9 mouse cellular contexts compared by ENCODE assay signal in genomic region chr4:135397991-135398390, GRCm38 (mm10). TPM values are rescaled to one million over a fixed set of nuclear protein-coding genes. Genes with fewer than 3 reads are reported as not detected.
DNase-seq lines count a peak whose midpoint lies in the region; ATAC-seq and TF ChIP-seq lines count a peak whose summit lies in the region.
"Had no signal": no experiment of that assay in that cellular context is flagged by ENCODE, and none has a peak within 500 bp of the region (broad histone marks: within the 10 kb centered on the region; RNA-seq: fewer than 3 reads in every experiment).

TSS of gene Ncmap (minus strand) at chr4:135398227.

- peak within 1 kb of the TSS; percentile 59 for H3K9ac ChIP-seq in heart, embryonic 14.5 days (ENCODE audit: low read length)
- peak within 1 kb of the TSS; percentile 6; the same call in 1 of the 2 replicates for H3K9ac ChIP-seq in ES-E14 (ENCODE audit: insufficient read depth, low read depth, low read length, poor library complexity, severe bottlenecking)
- H3K9ac ChIP-seq in hindbrain, embryonic 12.5 days = peak within 1 kb of the TSS; percentile 44

- no peak for ATAC-seq in heart, embryonic 14.5 days (ENCODE audit: insufficient number of reproducible peaks, insufficient read depth, low FRiP score, low read depth)
- no peak for ATAC-seq in hindbrain, embryonic 12.5 days (ENCODE audit: low FRiP score)

- H3K4me3 ChIP-seq in heart, embryonic 14.5 days (ENCODE audit: control insufficient read depth in 1 of 2, insufficient read depth in 1 of 2, low read depth in 1 of 2, low read length in 2 of 2) = peak within 1 kb of the TSS; percentile 39 to 46
- peak within 1 kb of the TSS; percentile 44 to 50 for H3K4me3 ChIP-seq in ES-E14 (ENCODE audit: insufficient read depth in 1 of 2, low read depth in 1 of 2, low read length in 2 of 2, poor library complexity in 1 of 2, severe bottlenecking in 1 of 2)
- peak within 1 kb of the TSS; percentile 38 for H3K4me3 ChIP-seq in hindbrain, embryonic 12.5 days
- H3K4me3 ChIP-seq in midbrain, embryonic 10.5 days = peak within 1 kb of the TSS; percentile 53

- H3K27me3 ChIP-seq in heart, embryonic 14.5 days (ENCODE audit: control insufficient read depth, insufficient read depth, low read length) = peaks cover 43% of the 10 kb centered on the region
- peaks cover 57% of the 10 kb centered on the region for H3K27me3 ChIP-seq in hindbrain, embryonic 12.5 days
- peaks cover 64% of the 10 kb centered on the region for H3K27me3 ChIP-seq in midbrain, embryonic 10.5 days (ENCODE audit: low read depth, poor library complexity, severe bottlenecking)

- 1% methylated on average over 29 of the region's 29 CpGs for WGBS in heart, embryonic 14.5 days
- WGBS in hindbrain, embryonic 12.5 days = 2% methylated on average over 29 of the region's 29 CpGs
- under 1% methylated on average over 26 of the region's 29 CpGs for WGBS in midbrain, embryonic 10.5 days

- H3K4me2 ChIP-seq in heart, embryonic 14.5 days (ENCODE audit: low read length) = peak within 1 kb of the TSS; percentile 84
- peak within 1 kb of the TSS; percentile 73 for H3K4me2 ChIP-seq in hindbrain, embryonic 12.5 days (replicated peaks)

- no peaks in the 10 kb centered on the region for H3K36me3 ChIP-seq in heart, embryonic 14.5 days (ENCODE audit: control insufficient read depth, insufficient read depth, low read length)
- no peaks in the 10 kb centered on the region for H3K36me3 ChIP-seq in ES-E14 (ENCODE audit: control insufficient read depth, insufficient read depth, low read length, poor library complexity, severe bottlenecking)
- no peaks in the 10 kb centered on the region for H3K36me3 ChIP-seq in hindbrain, embryonic 12.5 days
- H3K36me3 ChIP-seq in midbrain, embryonic 10.5 days = no peaks in the 10 kb centered on the region

- DNase-seq in heart, postnatal 4 days = no peak
- no peak for DNase-seq in ES-E14 (ENCODE audit: low read depth, low spot score)
- DNase-seq in midbrain, embryonic 10.5 days (ENCODE audit: low spot score) = peak; percentile 19
- no peak for DNase-seq in adrenal gland, adult 2 months
- DNase-seq in retina, embryonic 14.5 days (ENCODE audit: low spot score) = no peak
- DNase-seq in left cerebral cortex, adult 9 months (ENCODE audit: low spot score in 2 of 2) = no peak
- DNase-seq: layer of hippocampus, postnatal 36 days had no signal

- in situ Hi-C loops in ES-E14 (cut with MboI; ENCODE audit: low sequenced_read_pairs in 2 of 2, unreplicated experiment in 2 of 2) = no loop called here

- peaks cover 3 to 8% of the 10 kb centered on the region in 2 experiments for H3K4me1 ChIP-seq in heart, embryonic 14.5 days (ENCODE audit: control insufficient read depth in 2 of 2, insufficient read depth in 2 of 2, low read length in 2 of 2)
- H3K4me1 ChIP-seq in ES-E14 (ENCODE audit: control insufficient read depth in 2 of 2, insufficient read depth in 2 of 2, low read length in 2 of 2, poor library complexity in 1 of 2) = peaks cover 0 to 4% of the 10 kb centered on the region in 2 experiments; a peak in 1 of 4 replicates
- peaks cover 8% of the 10 kb centered on the region for H3K4me1 ChIP-seq in hindbrain, embryonic 12.5 days
- H3K4me1 ChIP-seq in midbrain, embryonic 10.5 days = peaks cover 19% of the 10 kb centered on the region

- 0 out of 2 replicates have a peak, but pooled peaks cover under 1% of the 10 kb centered on the region for H3K9me3 ChIP-seq in heart, embryonic 14.5 days (ENCODE audit: control insufficient read depth, low read length)
- H3K9me3 ChIP-seq in ES-E14 (ENCODE audit: control insufficient read depth, insufficient read depth, low read depth, low read length) = no peaks in the 10 kb centered on the region
- no peaks in the 10 kb centered on the region for H3K9me3 ChIP-seq in hindbrain, embryonic 12.5 days (replicated peaks)
- no peaks in the 10 kb centered on the region for H3K9me3 ChIP-seq in midbrain, embryonic 10.5 days (replicated peaks)

- no peak within 1 kb of the TSS for H3K27ac ChIP-seq in heart, embryonic 14.5 days (replicated peaks in 1 of 2; ENCODE audit: control insufficient read depth in 1 of 2, insufficient read depth in 1 of 2, low read depth in 2 of 2, low read length in 2 of 2)
- no peak within 1 kb of the TSS for H3K27ac ChIP-seq in ES-E14 (ENCODE audit: insufficient read depth, low read depth, low read length, poor library complexity, severe bottlenecking)
- no peak within 1 kb of the TSS for H3K27ac ChIP-seq in hindbrain, embryonic 12.5 days
- no peak within 1 kb of the TSS; the same call in 1 of the 2 replicates for H3K27ac ChIP-seq in midbrain, embryonic 10.5 days (replicated peaks)

TF ChIP-seq in ES-E14, 5 proteins besides CTCF, POLR2A, EP300 and RAD21:
- TF ChIP-seq CHD2 (IDR thresholded peaks at IDR 0.05; ENCODE audit: low read depth, low read length) (no peak), HCFC1 (IDR thresholded peaks at IDR 0.05; ENCODE audit: borderline replicate concordance, insufficient read depth, low read length) (no peak), MAFK (IDR thresholded peaks at IDR 0.05; ENCODE audit: insufficient read depth, low read depth, low read length) (no peak), ZC3H11A (IDR thresholded peaks at IDR 0.05; ENCODE audit: borderline replicate concordance, low read depth, low read length) (no peak), ZNF384 (IDR thresholded peaks at IDR 0.05; ENCODE audit: low read depth, low read length) (no peak)

RNA-seq across cellular contexts. Expression of gene Ncmap, which starts in this region (rescaled TPM):
- 0.22 and 0.41 TPM in 2 replicates for polyA plus RNA-seq in heart, embryonic 14.5 days (2014; fragmentation: Nextera tagmentation; extraction: Ambion mirVana)
- under 1 TPM; 0.62 to 0.77 TPM for total RNA-seq in heart, postnatal 4 days (2021)
- total RNA-seq in ES-E14 (2012; rRNA removed) = 1.2 and 1.6 TPM in 2 replicates
- polyA plus RNA-seq in hindbrain, embryonic 12.5 days (2016; fragmentation: Nextera tagmentation; extraction: Ambion mirVana) = 2.9 and 6.1 TPM in 2 replicates
- 0.36 and 0.57 TPM in 2 replicates for polyA plus RNA-seq in midbrain, embryonic 10.5 days (2016; fragmentation: Nextera tagmentation; extraction: Ambion mirVana)
- under 1 TPM in 1 of 2 experiments, not detected in 1; 0.28 TPM for total RNA-seq in adrenal gland, adult 2 months (2021)
- polyA plus RNA-seq in adrenal gland, adult 2 months (2012; rRNA removed) = 0.15 and 3.2 TPM in 2 replicates

Comparison
In these comparisons a context has a peak if more than half of its experiments do, and no peak if none do; other contexts are left out.
1. Peak in DNase-seq and H3K4me3 ChIP-seq in midbrain, embryonic 10.5 days; RNA of the gene not detected or under 1 TPM.
2. H3K9ac ChIP-seq: peak in every context shown above with its lines; median percentile 59 in heart, embryonic 14.5 days; 44 in hindbrain, embryonic 12.5 days; 6 in ES-E14.